Mouse (Mus musculus): Measurements from ENCODE around the gene Gm973.

Gene Gm973

GRCm38 (mm10) chr1:59548486-59548885 is 32.4 kb downstream of the Gm973 start:
- DNase-seq = no peak

- no peak for DNase-seq
Measured at GRCm38 (mm10) chr1:59549036-59549675, 33.1 kb downstream of the Gm973 start.

- no peak for DNase-seq
Measured at GRCm38 (mm10) chr1:59550227-59550626, 34.2 kb downstream of the Gm973 start.

- no peak for DNase-seq
Measured at GRCm38 (mm10) chr1:59550996-59551395, 34.9 kb downstream of the Gm973 start.

GRCm38 (mm10) chr1:59553708-59554107 is 37.6 kb downstream of the Gm973 start:
- DNase-seq = no peak

GRCm38 (mm10) chr1:59563581-59563980 is 47.5 kb downstream of the Gm973 start:
- no peak for DNase-seq

GRCm38 (mm10) chr1:59565804-59566203 is 49.7 kb downstream of the Gm973 start:
- DNase-seq = no peak

- DNase-seq = peak; percentile 59
Measured at GRCm38 (mm10) chr1:59566281-59566680, 50.2 kb downstream of the Gm973 start.

- peak; percentile 93 for DNase-seq
Measured at GRCm38 (mm10) chr1:59566926-59567325, 50.9 kb downstream of the Gm973 start.

- DNase-seq = peak; percentile 80
Measured at GRCm38 (mm10) chr1:59567521-59567920, 51.5 kb downstream of the Gm973 start.

- DNase-seq = no peak
Measured at GRCm38 (mm10) chr1:59568283-59568682, 52.2 kb downstream of the Gm973 start.

GRCm38 (mm10) chr1:59569301-59569700 is 53.2 kb downstream of the Gm973 start:
- no peak for DNase-seq

GRCm38 (mm10) chr1:59570767-59571166 is 54.7 kb downstream of the Gm973 start:
- no peak for DNase-seq

- DNase-seq = no peak
Measured at GRCm38 (mm10) chr1:59571502-59571901, 55.4 kb downstream of the Gm973 start.

GRCm38 (mm10) chr1:59573843-59574242 is 57.8 kb downstream of the Gm973 start:
- no peak for DNase-seq

- no peak for DNase-seq
Measured at GRCm38 (mm10) chr1:59574262-59575187, 58.5 kb downstream of the Gm973 start.

GRCm38 (mm10) chr1:59578770-59579169 is 62.7 kb downstream of the Gm973 start:
- no peak for DNase-seq

- DNase-seq = peak; percentile 81
Measured at GRCm38 (mm10) chr1:59579327-59579726, 63.3 kb downstream of the Gm973 start.

GRCm38 (mm10) chr1:59580131-59580751 is 64.2 kb downstream of the Gm973 start:
- no peak for DNase-seq

- no peak for DNase-seq
Measured at GRCm38 (mm10) chr1:59580880-59581279, 64.8 kb downstream of the Gm973 start.

- DNase-seq = peak; percentile 76
Measured at GRCm38 (mm10) chr1:59584656-59585410, 68.8 kb downstream of the Gm973 start.

GRCm38 (mm10) chr1:59589271-59589670 is 73.2 kb downstream of the Gm973 start:
- DNase-seq = no peak

- no peak for DNase-seq
Measured at GRCm38 (mm10) chr1:59592359-59592758, 76.3 kb downstream of the Gm973 start.
